Mouse (Mus musculus) CD8-positive naive resting alpha-beta T cell, adult 2 months (primary cell): ENCODE results near the gene Zfp275.
"Not testable (repeated sequence)": the region's sequence is repeated elsewhere in the genome, so short reads cannot be mapped to it uniquely, and the experiment has no call there.

Experiments
- DNase-seq, 2 experiments: peaks; one replicate each; pipeline ENCODE4 v3.0.0; 2022; ENCODE audit warnings: low read depth in 2 of 2, low spot score in 2 of 2

Gene Zfp275

DNA sequence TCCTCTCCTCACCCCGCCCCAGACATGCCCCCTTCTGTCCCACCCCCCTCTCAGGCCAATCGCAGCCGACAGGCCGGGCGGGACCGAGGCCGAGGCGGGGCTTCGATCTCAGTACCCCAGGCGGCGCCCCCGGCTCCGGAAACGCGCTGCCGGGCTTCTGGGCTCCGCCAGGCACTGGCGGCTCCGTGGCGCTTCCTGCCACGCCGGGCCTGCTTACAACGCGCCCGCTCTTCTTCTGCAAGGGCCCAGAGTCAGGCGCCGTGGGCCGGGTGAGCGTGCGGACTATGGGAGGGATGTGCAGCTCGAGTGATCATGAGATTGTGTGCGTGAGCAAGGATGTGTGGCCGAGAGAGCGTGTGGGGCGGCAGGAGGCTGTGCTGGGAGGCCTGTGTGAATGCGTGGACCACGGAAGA, at the start of gene Zfp275:
Zfp275 (plus strand) TSS at position 139 of the 413 bp plus-strand sequence.
- DNase-seq: peak; percentile 68

DNA sequence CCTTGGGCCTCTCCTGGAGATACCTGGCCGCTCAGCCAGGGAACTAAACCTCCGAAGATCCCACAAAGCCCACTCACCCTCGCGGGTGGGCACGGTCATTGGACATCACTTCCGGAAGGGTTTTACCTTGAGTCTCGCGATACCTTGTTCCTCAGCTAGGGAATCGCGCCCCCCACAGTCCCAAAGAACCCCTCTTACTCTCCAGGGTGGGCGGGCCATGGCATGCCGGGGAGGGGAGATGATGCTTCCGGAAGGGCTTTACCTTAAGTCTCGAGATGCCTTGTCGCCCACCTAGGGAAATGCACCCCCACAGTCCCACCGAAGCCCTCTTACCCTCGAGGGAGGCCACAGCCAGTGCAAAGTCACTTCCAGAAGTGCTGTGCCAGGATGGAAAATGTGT, 49.5 kb upstream of the Zfp275 start, which contains the start of the genes Xlr5a and Xlr5c:
Xlr5a (minus strand) TSS at position 101 of the 400 bp plus-strand sequence.
Xlr5c (minus strand) TSS at position 101 of the 400 bp plus-strand sequence.
- DNase-seq: not testable (repeated sequence)

- not testable (repeated sequence) for DNase-seq
Observed at GRCm38 (mm10) chrX:73295745-73296144, 46.7 kb upstream of the Zfp275 start.

DNA sequence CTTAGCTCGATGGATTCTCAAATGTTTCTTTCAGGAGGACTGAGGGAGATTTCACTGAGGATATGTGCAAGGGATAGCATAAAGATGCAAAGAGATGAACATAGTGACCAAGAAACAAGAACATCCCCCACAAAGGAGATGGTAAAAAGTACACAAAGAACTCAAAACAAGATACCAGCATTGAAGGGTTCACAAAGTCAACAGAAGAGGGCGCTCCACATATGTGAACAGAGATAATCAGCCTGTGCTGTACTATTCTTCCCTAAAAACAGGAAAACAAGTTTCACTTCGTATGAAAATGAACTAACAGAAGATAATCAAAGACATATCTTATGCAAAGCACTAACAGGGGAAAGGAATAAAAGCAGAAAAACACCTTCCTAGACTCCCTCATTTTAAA, 29.9 kb upstream of the Zfp275 start:
- DNase-seq: peak; percentile 9 to 28

DNA sequence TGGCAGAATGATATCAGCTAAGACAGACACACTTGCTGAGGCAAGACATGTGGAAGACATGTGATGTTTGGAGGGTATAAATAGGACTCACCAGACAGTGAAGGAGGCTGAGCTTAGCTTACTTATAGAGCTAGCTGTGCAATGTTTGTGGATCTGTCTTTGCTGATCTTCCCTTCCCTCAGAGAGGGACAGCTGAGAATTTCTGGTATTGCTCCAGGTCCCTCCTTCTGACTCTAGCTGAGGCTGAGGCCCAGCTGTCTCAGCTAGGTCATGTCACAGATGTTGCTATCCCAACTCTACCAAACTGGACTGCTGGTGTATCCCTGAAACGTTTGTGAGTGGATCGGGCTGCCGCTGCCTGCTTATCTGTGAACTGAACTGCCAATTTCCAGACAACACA, 21.4 kb upstream of the Zfp275 start:
- no peak for DNase-seq

- DNase-seq: no peak
Observed at GRCm38 (mm10) chrX:73327215-73327614, 15.2 kb upstream of the Zfp275 start.

GRCm38 (mm10) chrX:73333548-73333947, 8.9 kb upstream of the Zfp275 start:
- no peak for DNase-seq

DNA sequence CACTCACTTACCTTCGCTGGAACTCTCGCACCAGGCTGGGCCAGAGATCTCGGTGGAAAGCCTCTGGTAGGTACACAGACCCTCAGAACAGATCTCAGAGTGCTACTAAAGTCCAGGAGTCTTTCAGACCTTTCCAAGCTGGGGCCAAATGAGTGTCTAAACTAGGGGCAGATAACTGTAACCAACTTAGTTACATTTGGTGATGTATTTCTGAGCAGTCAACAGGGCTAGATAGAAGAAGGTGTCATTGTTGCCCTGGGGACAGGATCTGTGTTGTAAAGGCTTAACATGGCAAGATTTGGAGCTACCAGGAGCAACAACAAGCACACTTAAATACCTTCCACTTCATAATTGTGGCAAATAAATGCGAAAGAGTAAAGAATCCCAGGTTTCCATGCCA, 5.7 kb upstream of the Zfp275 start, which contains the start of gene Gm45015:
Gm45015 (minus strand) TSS at position 101 of the 400 bp plus-strand sequence.
- no peak for DNase-seq

DNA sequence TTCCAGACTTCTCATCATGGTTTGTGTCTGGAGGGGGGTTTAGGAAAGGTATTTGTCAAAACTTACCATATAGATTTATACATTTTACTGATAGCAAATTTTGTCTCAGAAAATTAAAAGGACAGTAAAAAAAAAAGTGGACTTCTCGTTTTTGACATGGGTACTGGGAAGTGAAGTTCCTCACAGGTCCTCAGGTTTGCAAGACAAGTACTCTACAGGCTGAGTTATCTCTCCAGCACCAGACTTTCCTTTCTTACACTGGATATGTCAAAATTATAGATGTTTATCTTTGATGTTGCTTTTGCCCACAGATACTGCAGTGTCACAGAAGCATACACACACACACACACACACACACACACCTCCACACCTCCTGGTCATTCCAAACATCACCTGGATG, 948 bp upstream of the Zfp275 start:
- DNase-seq: no peak

DNA sequence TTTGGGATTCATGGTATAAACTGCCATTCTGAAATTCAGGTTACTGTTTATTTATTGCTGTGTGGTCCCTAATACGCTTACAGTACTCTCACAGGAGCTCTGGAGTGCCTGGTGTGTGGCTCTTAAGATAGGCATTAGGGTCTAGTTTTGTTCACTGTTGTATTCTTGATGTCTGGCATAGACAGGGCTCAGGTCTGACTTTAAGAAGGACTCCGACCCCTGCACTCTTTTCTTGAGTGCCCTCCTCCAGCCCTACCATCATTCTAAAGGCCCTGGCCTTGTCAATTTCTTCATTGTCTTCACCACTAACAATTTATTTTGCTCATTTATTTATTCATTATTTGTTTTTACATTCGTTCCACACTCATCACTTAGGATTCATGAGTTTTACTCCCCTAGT, 353 bp upstream of the Zfp275 start:
- no peak for DNase-seq

GRCm38 (mm10) chrX:73342941-73343735, 717 bp downstream of the Zfp275 start:
- no peak for DNase-seq

GRCm38 (mm10) chrX:73343802-73344201, 1.4 kb downstream of the Zfp275 start:
- DNase-seq: no peak

DNA sequence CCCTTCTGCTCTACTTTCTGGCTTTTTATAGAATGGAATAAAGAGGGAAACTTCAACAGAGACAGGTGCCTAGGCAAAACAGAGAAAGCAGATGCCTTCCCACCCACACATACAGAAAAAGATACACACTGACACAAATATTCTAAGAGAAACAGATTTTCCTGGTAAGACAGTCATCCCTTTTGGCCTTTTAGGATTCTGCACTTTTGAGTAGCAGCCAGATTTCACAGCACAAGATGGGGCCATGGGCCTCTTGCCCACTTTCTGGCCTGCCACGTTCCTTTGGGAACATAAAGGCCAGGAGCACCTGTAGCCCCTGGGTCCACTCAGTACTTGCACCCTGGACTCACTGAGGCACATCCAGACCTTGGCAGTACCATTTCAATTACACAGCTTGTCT, 1.9 kb downstream of the Zfp275 start:
- DNase-seq: no peak

GRCm38 (mm10) chrX:73356163-73356562, 13.7 kb downstream of the Zfp275 start:
- DNase-seq: no peak

DNA sequence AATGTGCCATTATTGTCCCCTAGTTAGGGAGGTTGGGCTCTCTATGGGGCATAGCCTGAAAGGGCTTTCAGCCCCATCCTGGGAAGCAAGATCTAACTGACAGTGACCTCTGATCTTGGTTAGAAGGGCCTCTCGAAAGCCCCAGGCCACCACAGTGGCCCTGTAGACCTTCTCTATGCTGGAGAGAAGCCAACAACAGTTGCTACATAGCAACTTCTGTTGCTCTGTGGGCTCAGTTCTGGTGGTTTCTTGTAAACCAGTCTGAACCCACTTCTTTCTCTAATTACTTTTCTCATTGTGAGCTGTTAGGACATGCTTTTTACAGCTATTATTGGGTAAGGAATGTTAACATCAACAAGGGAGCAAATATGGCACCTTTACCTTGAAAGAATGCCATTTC, 14.3 kb downstream of the Zfp275 start:
- DNase-seq: no peak

DNA sequence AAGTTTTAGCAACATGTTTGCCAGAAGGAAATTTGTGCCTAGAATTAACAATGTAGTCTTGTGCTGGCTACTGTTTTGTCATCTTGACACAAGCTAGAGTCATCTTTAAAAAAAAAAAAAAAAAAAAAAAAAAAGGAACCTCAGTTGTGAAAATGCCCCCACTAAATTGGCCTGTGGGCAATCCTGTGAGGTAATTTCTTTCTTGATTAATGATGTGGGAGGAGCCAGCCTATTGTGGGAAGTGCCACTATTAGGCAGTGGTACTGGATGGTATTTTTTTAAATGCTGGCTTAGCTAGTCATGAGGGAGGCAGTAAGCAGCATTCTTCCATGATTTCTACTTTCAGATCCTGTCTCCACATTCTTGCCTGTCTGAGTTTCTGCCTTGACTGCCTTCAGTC, 20.9 kb downstream of the Zfp275 start:
- DNase-seq: no peak

- no peak for DNase-seq
Observed at GRCm38 (mm10) chrX:73384419-73384818, 42.0 kb downstream of the Zfp275 start.

- no peak for DNase-seq
Observed at GRCm38 (mm10) chrX:73384924-73385323, 42.5 kb downstream of the Zfp275 start.

DNA sequence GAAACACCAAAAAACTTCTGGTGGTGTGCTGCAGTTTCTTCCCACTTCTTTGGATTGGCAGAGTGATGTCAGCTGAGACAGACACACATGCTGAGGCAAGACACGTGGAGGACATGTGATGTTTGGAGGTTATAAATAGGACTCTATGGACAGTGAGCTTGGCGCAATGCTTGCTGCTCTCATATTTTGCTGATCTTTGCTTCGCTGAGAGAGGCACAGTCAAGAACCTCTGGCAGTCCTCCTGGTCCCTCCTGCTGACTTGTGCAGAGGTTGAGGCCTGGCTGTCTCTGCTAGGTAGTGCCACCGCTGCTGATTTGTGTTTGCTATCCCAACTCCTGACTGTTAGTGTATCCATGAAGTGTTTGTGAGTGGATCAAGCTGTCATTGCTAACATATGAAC, 49.1 kb downstream of the Zfp275 start:
- no peak for DNase-seq

DNA sequence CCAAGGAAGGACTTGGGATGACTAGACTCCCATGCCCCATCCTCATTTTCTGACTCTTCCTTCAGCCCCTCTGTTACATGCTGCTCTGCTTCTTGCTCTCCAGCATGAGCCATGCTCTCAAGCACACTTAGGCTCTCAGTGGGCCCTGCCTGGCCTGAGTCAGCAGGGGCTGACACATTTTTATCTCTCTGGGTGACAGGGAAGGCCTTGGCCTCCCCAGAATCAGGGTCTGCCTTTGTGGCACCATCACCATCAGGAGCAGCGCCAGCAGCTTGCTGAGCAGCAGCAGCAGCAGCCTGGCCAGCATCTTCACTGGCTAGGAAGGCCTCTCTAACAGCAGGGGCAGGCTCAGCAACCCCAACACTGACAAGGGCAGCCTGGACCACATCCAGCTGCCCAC, 54.0 kb downstream of the Zfp275 start:
- no peak for DNase-seq

DNA sequence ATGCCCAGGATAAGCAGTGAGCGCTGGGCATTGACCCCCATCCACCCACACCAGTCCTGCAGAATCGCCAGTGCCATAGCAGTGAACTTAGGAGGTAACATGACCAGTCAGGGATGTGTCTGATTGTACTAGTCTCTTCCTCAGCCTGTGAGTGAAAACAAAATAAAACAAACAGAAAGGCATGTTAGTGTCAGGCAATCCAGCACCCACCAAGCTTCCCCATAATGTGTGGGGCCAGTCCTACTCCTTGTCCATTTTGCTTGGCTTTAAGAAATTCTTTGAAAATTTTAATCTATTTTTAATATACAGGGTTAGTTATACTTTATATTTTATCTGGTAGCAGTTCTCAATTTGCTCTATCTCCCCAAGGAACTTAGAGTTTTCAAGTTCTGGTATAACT, 56.2 kb downstream of the Zfp275 start, which contains the start of gene Gm18336:
Gm18336 (minus strand) TSS at position 101 of the 400 bp plus-strand sequence.
- DNase-seq: not testable (repeated sequence)

DNA sequence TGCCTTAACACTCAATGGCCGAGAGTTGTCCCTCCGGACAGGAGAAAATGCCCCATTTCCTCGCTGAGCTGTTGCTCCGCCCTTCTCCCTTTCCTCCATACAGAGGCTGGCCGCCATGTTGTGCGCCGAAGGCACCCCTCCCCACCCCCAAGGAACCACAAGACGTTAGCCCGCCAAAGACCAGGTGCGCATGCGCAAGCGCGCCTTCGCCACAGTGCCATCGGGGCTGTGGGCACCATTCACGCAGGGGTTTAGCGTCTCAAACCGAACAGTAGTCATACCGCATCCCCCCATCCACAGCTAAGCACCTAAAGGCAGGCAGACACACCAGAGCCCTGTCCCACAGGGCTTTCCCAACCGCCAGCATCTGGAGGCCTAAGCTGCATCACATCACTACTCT, 58.5 kb downstream of the Zfp275 start:
- DNase-seq: no peak

DNA sequence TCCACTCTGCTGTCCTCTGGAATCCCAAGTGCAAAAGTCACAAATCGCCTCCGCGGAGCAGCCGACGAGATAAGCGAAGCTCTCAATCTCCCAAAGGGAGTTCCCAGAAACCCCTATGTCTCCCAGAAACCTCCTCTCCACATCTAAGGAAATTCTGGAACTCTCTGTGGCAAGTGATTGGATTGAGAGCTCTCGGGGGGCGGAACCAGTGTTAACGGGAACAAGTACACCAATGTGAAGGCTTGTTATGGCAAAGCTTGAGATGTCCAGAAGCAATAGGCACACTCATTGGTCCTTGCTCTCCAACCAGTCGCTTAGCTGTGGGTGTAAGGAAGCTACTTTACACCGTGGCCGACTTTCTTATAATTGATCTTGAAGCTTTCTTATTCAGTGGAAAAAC, 59.2 kb downstream of the Zfp275 start:
- no peak for DNase-seq
